Mouse (Mus musculus): ENCODE data around the gene Rasal2.

DNA sequence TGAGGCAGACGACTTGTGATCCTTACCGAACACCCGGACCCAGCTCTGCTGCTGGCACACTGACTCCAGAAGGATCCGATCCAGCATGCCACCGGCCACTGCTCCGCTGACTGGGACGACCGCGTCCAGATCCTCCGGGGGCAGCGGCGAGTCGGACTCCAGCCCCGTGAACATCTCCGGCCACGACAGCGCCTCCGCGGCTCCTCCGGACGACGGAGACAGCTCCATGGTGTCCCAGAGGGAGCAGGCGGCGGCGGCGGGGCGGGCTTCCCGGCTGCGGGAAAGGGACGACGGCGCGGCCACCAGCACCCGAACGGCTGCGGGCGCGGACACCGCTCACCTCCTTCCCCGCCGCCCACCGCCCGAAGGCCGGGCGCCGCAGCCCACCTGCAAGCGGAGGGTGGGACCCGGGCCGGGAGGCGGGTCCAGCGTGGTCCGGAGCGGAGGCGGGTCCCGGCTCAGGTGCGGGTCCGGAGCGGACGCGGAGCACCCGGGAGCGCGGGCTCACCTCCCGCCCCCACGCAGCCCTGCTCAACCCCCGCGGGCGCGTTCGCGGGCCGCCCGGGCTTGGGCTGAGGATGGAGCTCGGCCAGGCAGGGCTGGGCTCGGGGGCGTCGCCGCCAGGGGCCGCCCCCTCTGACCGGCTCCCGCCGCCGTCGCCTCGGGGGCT is 549 bp downstream of the Rasal2 start:
- TF ChIP-seq CTCF (conservative IDR thresholded peaks at IDR 0.05; ENCODE audit: low read length) (no peak), POU5F1 (IDR thresholded peaks at IDR 0.05; ENCODE audit: borderline replicate concordance, low read length) (no peak)

Measured in E14TG2a.4 (cell line).